8 mouse cellular contexts compared by ENCODE assay signal in the genomic region with DNA sequence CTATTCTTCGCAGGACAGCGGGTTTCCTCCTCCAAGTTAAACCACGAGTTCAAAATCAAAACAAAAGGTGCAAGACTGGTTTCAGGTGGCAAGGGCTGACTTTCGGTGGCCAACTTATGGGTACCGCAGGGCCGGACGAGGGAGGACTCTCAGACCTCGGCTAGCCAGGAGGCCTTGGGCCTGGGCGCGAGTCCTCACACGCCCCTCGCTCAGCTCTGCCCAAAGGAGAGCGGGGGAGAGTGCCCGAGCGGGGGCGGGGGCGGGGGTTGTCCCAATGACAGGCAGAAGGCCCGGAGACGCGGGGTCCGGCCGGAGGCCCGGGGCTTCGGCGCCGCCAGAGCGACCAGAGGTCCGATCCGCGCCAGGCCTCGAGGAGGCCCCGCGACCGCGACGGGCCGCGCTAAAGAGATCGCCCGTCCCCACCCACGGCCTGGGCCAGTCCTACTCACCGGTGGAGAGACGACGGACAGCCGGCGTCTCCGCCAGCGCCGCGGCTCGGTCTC. TPM values are rescaled to one million over a fixed set of nuclear protein-coding genes. Genes with fewer than 3 reads are reported as not detected.
A peak's percentile ranks its signal among the peaks of the same experiment; 100 is the strongest.
DNase-seq lines count a peak whose midpoint lies in the region; ATAC-seq and TF ChIP-seq lines count a peak whose summit lies in the region.

No protein-coding gene starts in this region.

- no peak for DNase-seq in heart, postnatal 36 days
- DNase-seq in embryo, embryonic 11.5 days (ENCODE audit: low read depth, low spot score) = peak; percentile 20
- peak; percentile 34 for DNase-seq in hindbrain, embryonic 14.5 days (ENCODE audit: low spot score)
- DNase-seq in lung, postnatal 36 days = peak; percentile 28
- no peak for DNase-seq in spleen, adult 18-20 months

- H3K27me3 ChIP-seq in heart, embryonic 13.5 days (replicated peaks) = 0 out of 2 replicates have a peak, but pooled peaks cover 3% of the 10 kb centered on the region
- H3K27me3 ChIP-seq in E14TG2a.4 (ENCODE audit: insufficient read depth, low read length) = peaks cover 6% of the 10 kb centered on the region; the same call in 1 of the 2 replicates
- no peaks in the 10 kb centered on the region for H3K27me3 ChIP-seq in hindbrain, embryonic 14.5 days (ENCODE audit: control insufficient read depth, insufficient read depth, low read length)
- no peaks in the 10 kb centered on the region for H3K27me3 ChIP-seq in stomach, embryonic 14.5 days (ENCODE audit: control insufficient read depth, insufficient read depth, low read length)

- peak overlapping the region; percentile 85 for H3K4me2 ChIP-seq in heart, embryonic 13.5 days
- H3K4me2 ChIP-seq in hindbrain, embryonic 14.5 days (replicated peaks) = peak overlapping the region; percentile 96
- H3K4me2 ChIP-seq in stomach, embryonic 14.5 days (replicated peaks; ENCODE audit: low read depth, low read length) = peak overlapping the region; percentile 60

- peaks cover 39% of the 10 kb centered on the region for H3K4me1 ChIP-seq in heart, embryonic 13.5 days
- peaks cover 13% of the 10 kb centered on the region for H3K4me1 ChIP-seq in E14TG2a.4 (replicated peaks; ENCODE audit: low read depth, low read length)
- H3K4me1 ChIP-seq in hindbrain, embryonic 14.5 days (replicated peaks; ENCODE audit: control insufficient read depth, insufficient read depth, low read length) = peaks cover 32% of the 10 kb centered on the region
- peaks cover 4% of the 10 kb centered on the region; the same call in 1 of the 2 replicates for H3K4me1 ChIP-seq in stomach, embryonic 14.5 days (ENCODE audit: control insufficient read depth, insufficient read depth, low read length)

- WGBS in heart, embryonic 13.5 days = under 1% methylated on average over 37 of the region's 51 CpGs
- WGBS in hindbrain, embryonic 14.5 days = under 1% methylated on average over 50 of the region's 51 CpGs
- WGBS in stomach, embryonic 14.5 days = under 1% methylated on average over 51 of the region's 51 CpGs

- H3K36me3 ChIP-seq in heart, embryonic 13.5 days = no peaks in the 10 kb centered on the region
- H3K36me3 ChIP-seq in E14TG2a.4 (ENCODE audit: insufficient read depth, low read length) = no peaks in the 10 kb centered on the region
- no peaks in the 10 kb centered on the region for H3K36me3 ChIP-seq in hindbrain, embryonic 14.5 days (replicated peaks; ENCODE audit: control insufficient read depth, insufficient read depth)
- H3K36me3 ChIP-seq in stomach, embryonic 14.5 days (ENCODE audit: control insufficient read depth, insufficient read depth, low read length) = no peaks in the 10 kb centered on the region

- peak overlapping the region; percentile 94 for H3K9ac ChIP-seq in heart, embryonic 13.5 days
- H3K9ac ChIP-seq in hindbrain, embryonic 14.5 days = peak overlapping the region; percentile 92
- peak overlapping the region; percentile 83 for H3K9ac ChIP-seq in stomach, embryonic 14.5 days (replicated peaks; ENCODE audit: low read depth, low read length)

- ATAC-seq in heart, embryonic 13.5 days (ENCODE audit: extremely low read depth, insufficient number of reproducible peaks, low FRiP score, low TSS enrichment) = peak; percentile 85
- ATAC-seq in hindbrain, embryonic 14.5 days (ENCODE audit: low FRiP score) = peak; percentile 83
- peak; percentile 86 for ATAC-seq in stomach, embryonic 14.5 days (ENCODE audit: insufficient number of reproducible peaks, insufficient read depth, low FRiP score, low read depth)

- intact Hi-C loops in heart, postnatal 36 days (cut with DNase I) = loop anchor here (5.0 kb wide), 1 partner anchor 51 kb away; no protein-coding TSS in a partner anchor

- no peaks in the 10 kb centered on the region for H3K9me3 ChIP-seq in heart, embryonic 13.5 days
- H3K9me3 ChIP-seq in E14TG2a.4 (ENCODE audit: low read length) = no peaks in the 10 kb centered on the region
- no peaks in the 10 kb centered on the region for H3K9me3 ChIP-seq in hindbrain, embryonic 14.5 days (ENCODE audit: control insufficient read depth, low read length)
- no peaks in the 10 kb centered on the region for H3K9me3 ChIP-seq in stomach, embryonic 14.5 days (ENCODE audit: control insufficient read depth, low read depth, low read length)

- peak overlapping the region; percentile 92 for H3K4me3 ChIP-seq in heart, embryonic 13.5 days
- peak overlapping the region; percentile 92 for H3K4me3 ChIP-seq in E14TG2a.4 (replicated peaks; ENCODE audit: low read length)
- H3K4me3 ChIP-seq in hindbrain, embryonic 14.5 days (replicated peaks; ENCODE audit: low read length) = peak overlapping the region; percentile 96
- peak overlapping the region; percentile 89 for H3K4me3 ChIP-seq in stomach, embryonic 14.5 days (ENCODE audit: low read depth, low read length)

- no peak for TF ChIP-seq CTCF in E14TG2a.4 (conservative IDR thresholded peaks at IDR 0.05; ENCODE audit: low read length)

- peak overlapping the region; percentile 90 for H3K27ac ChIP-seq in heart, embryonic 13.5 days (replicated peaks)
- peak overlapping the region; percentile 86 for H3K27ac ChIP-seq in hindbrain, embryonic 14.5 days
- peak overlapping the region; percentile 71 for H3K27ac ChIP-seq in stomach, embryonic 14.5 days (ENCODE audit: low read length)

RNA-seq across cellular contexts. Expression of a gene that starts 0.4 kb away (rescaled TPM):
- polyA plus RNA-seq in heart, embryonic 13.5 days (2015; fragmentation: Nextera tagmentation; extraction: Ambion mirVana) = 10.5 and 12.2 TPM in 2 replicates
- total RNA-seq in heart, postnatal 36 days (2021) = 10 to 100 TPM; 32.3 to 37.7 TPM
- 17.8 and 22.4 TPM in 2 replicates for polyA plus RNA-seq in hindbrain, embryonic 14.5 days (2014; fragmentation: Nextera tagmentation; extraction: Ambion mirVana)
- 19.3 and 20.5 TPM in 2 replicates for polyA plus RNA-seq in stomach, embryonic 14.5 days (2014; fragmentation: Nextera tagmentation; extraction: Ambion mirVana)

RNA-seq across cellular contexts. Expression of a gene that starts 15.0 kb away (rescaled TPM):
- polyA plus RNA-seq in heart, embryonic 13.5 days (2015; fragmentation: Nextera tagmentation; extraction: Ambion mirVana) = 31.4 and 34.9 TPM in 2 replicates
- total RNA-seq in heart, postnatal 36 days (2021) = 10 to 100 TPM; 20.0 to 26.6 TPM
- 61.9 and 63.8 TPM in 2 replicates for polyA plus RNA-seq in hindbrain, embryonic 14.5 days (2014; fragmentation: Nextera tagmentation; extraction: Ambion mirVana)
- 40.6 and 41.2 TPM in 2 replicates for polyA plus RNA-seq in stomach, embryonic 14.5 days (2014; fragmentation: Nextera tagmentation; extraction: Ambion mirVana)

Comparison
In these comparisons a context has a peak if more than half of its experiments do, and no peak if none do; other contexts are left out.
1. DNase-seq: peak in embryo, embryonic 11.5 days (single experiment), hindbrain, embryonic 14.5 days (single experiment) and lung, postnatal 36 days (single experiment); none in heart, postnatal 36 days (0 of 2) and spleen, adult 18-20 months (0 of 2).
2. Peak in every context shown above with its lines, with median percentiles within 50 percentile points of each other: ATAC-seq, H3K27ac ChIP-seq, H3K4me2 ChIP-seq, H3K4me3 ChIP-seq and H3K9ac ChIP-seq.